Mouse (Mus musculus) lung, postnatal 0 days (tissue): Measurements from ENCODE around the gene Matk. TPM values are rescaled to one million over a fixed set of nuclear protein-coding genes. Genes with fewer than 3 reads are reported as not detected.

ENCODE experiments used
- ATAC-seq: fragments of 200-750 bp; cut with Nextera tagmentation; 2 replicates; pipeline ENCODE4 v1.8.0; 2017; ENCODE audit warnings: moderate library complexity
- DNase-seq: peaks from one replicate; pipeline ENCODE4 v3.0.0-alpha.2; 2016; ENCODE audit warnings: low spot score
- H3K27ac ChIP-seq: fragments of 300-500 bp; sonication (generic); 2 replicates; pipeline ENCODE4 v1.5.1; 2014; ENCODE audit warnings: antibody characterized with exemption, mild to moderate bottlenecking, low read length, mixed read lengths
- H3K27me3 ChIP-seq: fragments of 300-500 bp; sonication (generic); replicated peaks from 2 replicates; pipeline ENCODE4 v1.6.1; 2014; ENCODE audit warnings: low read length, mixed read lengths; ENCODE audit not compliant: insufficient read depth
- H3K36me3 ChIP-seq: fragments of 300-500 bp; sonication (generic); 2 replicates; pipeline ENCODE4 v1.6.1; 2014; ENCODE audit warnings: low read length, mixed read lengths; ENCODE audit not compliant: insufficient read depth
- H3K4me1 ChIP-seq: fragments of 300-500 bp; sonication (generic); 2 replicates; pipeline ENCODE4 v1.6.1; 2014; ENCODE audit warnings: antibody characterized with exemption, low read depth, low read length, mixed read lengths; ENCODE audit not compliant: insufficient read depth
- H3K4me2 ChIP-seq: fragments of 300-500 bp; sonication (generic); replicated peaks from 2 replicates; pipeline ENCODE4 v1.6.1; 2014; ENCODE audit warnings: low read depth, mild to moderate bottlenecking, low read length, moderate library complexity, mixed read lengths
- H3K4me3 ChIP-seq: fragments of 300-500 bp; sonication (generic); 2 replicates; pipeline ENCODE4 v1.5.1; 2014; ENCODE audit warnings: low read depth, low read length
- H3K9ac ChIP-seq: fragments of 300-500 bp; sonication (generic); replicated peaks from 2 replicates; pipeline ENCODE4 v1.6.1; 2014; ENCODE audit warnings: low read depth, mild to moderate bottlenecking
- H3K9me3 ChIP-seq: fragments of 300-500 bp; sonication (generic); 2 replicates; pipeline ENCODE4 v1.6.1; 2016; ENCODE audit warnings: low read length, mixed read lengths
- CTCF ChIP-seq: IDR thresholded peaks from 2 replicates; pipeline ENCODE4 v1.5.1; 2016; ENCODE audit warnings: antibody characterized with exemption, mild to moderate bottlenecking
- EP300 ChIP-seq: IDR thresholded peaks from 2 replicates; pipeline ENCODE4 v1.6.1; 2016; ENCODE audit warnings: antibody characterized with exemption, mild to moderate bottlenecking, control low read depth
- WGBS: fragments of 180-500 bp; shearing (Covaris S2); extraction: QIAGEN DNeasy Blood & Tissue Kit; methylation state at CpG from one replicate; pipeline ENCODE4 v1.1.7; 2014; 5-methylcytosine and 5-hydroxymethylcytosine counted together
- polyA plus RNA-seq: library from polyadenylated mRNA; unstranded; fragments of >200 nt; fragmentation: Nextera tagmentation; extraction: Ambion mirVana; gene quantifications from 2 replicates; pipeline ENCODE4 v1.2.1, GENCODE M21; 2015

Matk gene
- polyA plus RNA-seq, 1 experiment from 2014 or later: 1.5 TPM

DNA sequence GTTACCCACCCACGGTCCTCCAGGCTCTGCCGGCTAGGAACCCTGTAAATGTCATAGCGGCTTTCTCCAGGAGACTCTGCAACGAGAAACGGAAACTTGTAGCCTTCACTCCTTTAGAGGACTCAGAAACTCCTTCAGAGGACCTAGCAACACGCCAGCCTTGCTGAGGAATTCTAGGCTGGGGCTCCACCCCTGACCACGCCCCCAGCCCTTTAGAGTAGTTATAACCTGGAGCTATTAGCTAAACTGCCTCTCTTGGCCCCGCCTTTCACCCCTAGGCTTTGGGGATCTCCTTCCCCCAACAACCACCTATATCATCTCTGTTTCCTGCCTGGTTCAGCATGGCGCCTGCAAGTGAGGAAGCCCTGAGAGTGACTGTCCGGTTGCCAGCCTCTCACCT, 26.8 kb downstream of the Matk start:
- no peak overlapping the region for H3K9ac ChIP-seq
- H3K4me1 ChIP-seq: no peaks in the 10 kb centered on the region
- 28% methylated on average over 9 of the region's 10 CpGs for WGBS
- TF ChIP-seq EP300 (no peak), CTCF (no peak)
- H3K4me2 ChIP-seq: no peak overlapping the region
- no peak overlapping the region for H3K27ac ChIP-seq
- H3K27me3 ChIP-seq: peaks cover 5% of the 10 kb centered on the region; the same call in 1 of the 2 replicates
- no peaks in the 10 kb centered on the region for H3K9me3 ChIP-seq
- no peaks in the 10 kb centered on the region; the same call in 1 of the 2 replicates for H3K36me3 ChIP-seq
- ATAC-seq (peak; percentile 57), DNase-seq (peak; percentile 54)
- no peak overlapping the region for H3K4me3 ChIP-seq

GRCm38 (mm10) chr10:81284189-81284588, 31.5 kb downstream of the Matk start:
- peak; percentile 9; the same call in 1 of the 2 replicates for ATAC-seq
- H3K27ac ChIP-seq: peak overlapping the region; percentile 34; the same call in 1 of the 2 replicates
- H3K9ac ChIP-seq: no peak overlapping the region
- 0 out of 2 replicates have a peak, but pooled peaks cover 13% of the 10 kb centered on the region for H3K4me1 ChIP-seq
- no peaks in the 10 kb centered on the region for H3K9me3 ChIP-seq
- H3K27me3 ChIP-seq: peaks cover 16% of the 10 kb centered on the region; the same call in 1 of the 2 replicates
- H3K36me3 ChIP-seq: no peaks in the 10 kb centered on the region
- no peak overlapping the region for H3K4me3 ChIP-seq
- TF ChIP-seq CTCF: no peak
- TF ChIP-seq EP300: no peak
- H3K4me2 ChIP-seq: no peak overlapping the region
- 51% methylated on average over 6 of the region's 6 CpGs for WGBS
- DNase-seq: peak; percentile 56

GRCm38 (mm10) chr10:81284719-81285118, 32.0 kb downstream of the Matk start:
- 0 out of 2 replicates have a peak, but pooled peaks cover 17% of the 10 kb centered on the region for H3K4me1 ChIP-seq
- TF ChIP-seq EP300 (no peak), CTCF (no peak)
- DNase-seq: peak; percentile 71
- H3K4me3 ChIP-seq: peak overlapping the region; percentile 46
- H3K27ac ChIP-seq: peak overlapping the region; percentile 77
- no peaks in the 10 kb centered on the region for H3K36me3 ChIP-seq
- peak; percentile 42 for ATAC-seq
- peaks cover 16% of the 10 kb centered on the region; the same call in 1 of the 2 replicates for H3K27me3 ChIP-seq
- peak overlapping the region; percentile 75 for H3K4me2 ChIP-seq
- WGBS: 7% methylated on average over 17 of the region's 17 CpGs
- H3K9me3 ChIP-seq: no peaks in the 10 kb centered on the region
- no peak overlapping the region for H3K9ac ChIP-seq

DNA sequence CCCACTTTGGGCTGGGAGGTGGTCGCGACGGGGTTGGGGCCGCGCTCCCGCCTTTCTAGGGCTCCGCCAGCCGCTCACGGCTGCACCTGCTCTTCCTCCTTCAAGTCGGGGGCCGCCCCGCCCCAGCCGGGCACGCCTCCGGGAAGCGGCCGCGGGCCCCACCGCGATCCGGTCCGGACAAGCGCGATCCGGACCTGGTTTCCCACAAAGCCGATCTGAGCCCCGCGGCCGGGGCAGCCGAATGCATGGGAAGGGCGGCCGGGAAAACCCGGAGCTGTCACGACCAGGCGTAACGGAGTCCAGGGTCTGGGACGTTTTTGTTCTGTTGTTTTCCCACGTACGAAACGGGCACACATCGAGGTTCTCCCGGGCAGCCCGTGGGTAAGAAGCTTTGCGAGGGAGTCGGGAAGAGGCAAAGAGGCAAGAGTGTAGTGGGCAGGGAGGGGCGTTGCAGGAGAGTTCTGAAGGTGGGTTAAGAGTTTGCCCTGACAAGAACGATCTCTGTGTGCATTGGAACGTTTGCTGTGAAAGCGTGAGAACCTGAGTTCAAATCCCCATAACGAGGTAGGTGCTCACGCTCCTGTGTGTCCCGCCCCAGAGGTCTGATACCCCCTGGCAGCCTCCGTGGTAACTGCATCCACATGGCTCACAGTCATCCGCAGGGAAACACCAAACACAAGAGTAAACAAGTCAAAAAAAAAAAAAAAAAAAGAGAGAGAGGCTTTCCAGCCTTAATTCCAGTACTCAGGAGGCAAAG, 33.1 kb downstream of the Matk start:
- Histone ChIP-seq H3K4me3 (peak overlapping the region; percentile 46), H3K27me3 (peaks cover 16% of the 10 kb centered on the region; the same call in 1 of the 2 replicates), H3K4me2 (peak overlapping the region; percentile 75), H3K4me1 (0 out of 2 replicates have a peak, but pooled peaks cover 17% of the 10 kb centered on the region), H3K9ac (no peak overlapping the region), H3K27ac (peak overlapping the region; percentile 77), H3K9me3 (no peaks in the 10 kb centered on the region), H3K36me3 (no peaks in the 10 kb centered on the region)
- TF ChIP-seq CTCF (peak; percentile 15; the same call in 1 of the 2 replicates), EP300 (peak; percentile 32; the same call in 1 of the 2 replicates)
- ATAC-seq: peak; percentile 76
- 2% methylated on average over 43 of the region's 54 CpGs for WGBS
- DNase-seq: peak; percentile 93

DNA sequence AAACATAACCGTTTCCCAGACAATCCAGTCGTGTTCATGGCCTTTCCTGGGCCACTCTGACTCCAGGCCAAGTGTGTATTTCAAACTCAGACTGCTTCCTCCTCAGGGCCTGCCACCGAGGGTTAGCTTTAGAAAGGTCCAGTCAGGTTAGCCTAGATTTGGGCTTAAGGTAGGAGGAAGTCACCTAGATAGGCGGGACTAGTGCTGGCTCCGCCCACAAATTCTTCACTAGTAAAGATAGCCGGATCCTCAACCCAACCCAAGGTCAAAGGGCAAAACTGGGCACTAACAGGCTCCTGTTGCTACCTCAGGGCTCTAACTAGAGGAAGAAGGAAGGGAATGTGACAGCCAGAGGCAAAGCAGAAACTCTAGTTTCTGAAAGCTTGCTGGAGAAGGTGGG, 33.9 kb downstream of the Matk start:
- H3K27me3 ChIP-seq: peaks cover 16% of the 10 kb centered on the region; the same call in 1 of the 2 replicates
- TF ChIP-seq CTCF (no peak), EP300 (no peak)
- H3K4me3 ChIP-seq: no peak overlapping the region
- no peaks in the 10 kb centered on the region for H3K36me3 ChIP-seq
- ATAC-seq: no peak
- H3K9me3 ChIP-seq: no peaks in the 10 kb centered on the region
- WGBS: 24% methylated on average over 6 of the region's 6 CpGs
- H3K4me1 ChIP-seq: 0 out of 2 replicates have a peak, but pooled peaks cover 21% of the 10 kb centered on the region
- H3K27ac ChIP-seq: peak overlapping the region; percentile 77
- DNase-seq: peak; percentile 57
- no peak overlapping the region; the same call in 1 of the 2 replicates for H3K4me2 ChIP-seq
- no peak overlapping the region for H3K9ac ChIP-seq

GRCm38 (mm10) chr10:81287513-81288157, 34.9 kb downstream of the Matk start:
- TF ChIP-seq CTCF (peak; percentile 97), EP300 (no peak)
- Histone ChIP-seq H3K27ac (peak overlapping the region; percentile 57), H3K27me3 (peaks cover 16% of the 10 kb centered on the region; the same call in 1 of the 2 replicates), H3K9me3 (no peaks in the 10 kb centered on the region), H3K9ac (no peak overlapping the region), H3K36me3 (no peaks in the 10 kb centered on the region), H3K4me3 (no peak overlapping the region), H3K4me1 (0 out of 2 replicates have a peak, but pooled peaks cover 21% of the 10 kb centered on the region), H3K4me2 (no peak overlapping the region)
- 57% methylated on average over 8 of the region's 8 CpGs for WGBS
- ATAC-seq: no peak
- peak; percentile 68 for DNase-seq
